Mouse (Mus musculus) CD4-positive, CD25-positive, alpha-beta regulatory T cell, adult 4 months (primary cell): Measurements from ENCODE around the gene Hmcn1. TPM values are rescaled to one million over a fixed set of nuclear protein-coding genes. Genes with fewer than 3 reads are reported as not detected.

ENCODE experiments used
- ATAC-seq: one replicate; pipeline ENCODE4 v1.8.0; 2017
- polyA plus RNA-seq, 2 experiments: library from polyadenylated mRNA; unstranded; fragments of 100-300 nt; shearing (Covaris generic); gene quantifications; one replicate each; pipeline ENCODE4 v1.2.1; 2017

Gene Hmcn1
- not detected for polyA plus RNA-seq

GRCm38 (mm10) chr1:150993162-150994064 is at the start of gene Hmcn1:
Gene Hmcn1, minus strand, starts transcription at chr1:150993435.
- ATAC-seq: peak; percentile 78

GRCm38 (mm10) chr1:151040945-151041649 is 47.9 kb upstream of the Hmcn1 start:
- ATAC-seq: peak; percentile 41

GRCm38 (mm10) chr1:151040290-151040689 is 47.1 kb upstream of the Hmcn1 start:
- no peak for ATAC-seq

GRCm38 (mm10) chr1:151039189-151039588 is 46.0 kb upstream of the Hmcn1 start:
- no peak for ATAC-seq

GRCm38 (mm10) chr1:151038566-151038965 is 45.3 kb upstream of the Hmcn1 start:
- no peak for ATAC-seq

- ATAC-seq: no peak
Observed at GRCm38 (mm10) chr1:151036405-151036985, 43.3 kb upstream of the Hmcn1 start.

- no peak for ATAC-seq
Observed at GRCm38 (mm10) chr1:151035766-151036165, 42.5 kb upstream of the Hmcn1 start.

GRCm38 (mm10) chr1:151034993-151035592 is 41.9 kb upstream of the Hmcn1 start:
- peak; percentile 84 for ATAC-seq

- ATAC-seq: no peak
Observed at GRCm38 (mm10) chr1:151033291-151033690, 40.1 kb upstream of the Hmcn1 start.

GRCm38 (mm10) chr1:151031581-151031980 is 38.3 kb upstream of the Hmcn1 start:
- no peak for ATAC-seq

- ATAC-seq: no peak
Observed at GRCm38 (mm10) chr1:151031086-151031485, 37.9 kb upstream of the Hmcn1 start.

- ATAC-seq: peak; percentile 99
Observed at GRCm38 (mm10) chr1:151025049-151025773, 32.0 kb upstream of the Hmcn1 start.

GRCm38 (mm10) chr1:151019273-151019890 is 26.1 kb upstream of the Hmcn1 start:
- ATAC-seq: no peak

- peak; percentile 75 for ATAC-seq
Observed at GRCm38 (mm10) chr1:151011056-151011455, 17.8 kb upstream of the Hmcn1 start.

GRCm38 (mm10) chr1:151009115-151009797 is 16.0 kb upstream of the Hmcn1 start:
- peak; percentile 89 for ATAC-seq

- no peak for ATAC-seq
Observed at GRCm38 (mm10) chr1:151007747-151008146, 14.5 kb upstream of the Hmcn1 start.

- ATAC-seq: no peak
Observed at GRCm38 (mm10) chr1:151004007-151004406, 10.8 kb upstream of the Hmcn1 start.

GRCm38 (mm10) chr1:151001868-151002428 is 8.7 kb upstream of the Hmcn1 start:
- ATAC-seq: peak; percentile 96

- no peak for ATAC-seq
Observed at GRCm38 (mm10) chr1:151000714-151001113, 7.5 kb upstream of the Hmcn1 start.

- no peak for ATAC-seq
Observed at GRCm38 (mm10) chr1:150994612-150995011, 1.4 kb upstream of the Hmcn1 start.

GRCm38 (mm10) chr1:150992711-150993161 is 499 bp downstream of the Hmcn1 start:
- ATAC-seq: peak; percentile 44
